Mouse (Mus musculus) retina, postnatal 7 days (tissue): ENCODE results near the gene Hoxd13.

Source experiments
- DNase-seq: peaks from one replicate; pipeline ENCODE4 v3.0.0-alpha.2; 2012; ENCODE audit warnings: low read depth, low spot score

Gene Hoxd13

DNA sequence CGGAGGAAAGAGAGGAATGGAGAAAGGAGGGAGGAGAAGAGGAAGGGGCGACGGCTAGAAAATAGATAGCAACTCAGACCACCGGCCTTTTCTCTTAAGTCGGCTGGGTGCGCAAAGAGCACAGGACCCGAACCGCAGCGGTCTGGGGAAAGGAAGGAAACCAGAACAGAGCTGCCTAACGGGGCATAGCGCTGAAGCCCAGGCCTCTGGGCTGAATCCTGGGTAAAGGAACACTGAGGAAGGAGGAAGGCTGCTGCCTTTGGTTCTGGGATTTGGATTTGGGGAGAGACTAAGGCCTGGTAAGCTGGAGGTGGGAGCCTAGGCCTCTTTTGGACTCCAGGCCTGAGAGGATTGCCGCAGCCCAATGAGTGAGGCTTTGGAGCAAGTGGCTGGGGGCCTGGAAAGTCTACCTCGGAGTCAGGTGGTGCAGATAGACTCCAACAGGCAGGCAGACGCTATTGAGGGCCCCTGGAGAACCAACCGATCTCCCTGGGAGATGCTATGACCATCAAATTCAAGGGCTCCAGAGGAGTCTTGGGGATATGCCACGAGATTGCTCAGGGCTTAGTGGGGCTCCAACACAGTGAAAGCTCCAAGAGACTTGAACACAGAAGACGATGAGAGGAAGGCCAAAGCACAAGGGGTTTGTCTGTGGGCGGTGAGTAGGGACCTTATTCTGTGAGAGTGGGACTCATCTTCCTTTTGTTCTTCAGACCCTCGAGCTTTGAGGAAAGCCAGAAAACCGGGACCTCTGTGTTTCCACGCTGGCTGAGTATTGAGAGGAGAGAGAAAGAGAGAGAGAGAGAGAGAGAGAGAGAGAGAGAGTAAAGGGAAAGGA lies 12.7 kb downstream of the Hoxd13 start:
- DNase-seq = no peak

DNA sequence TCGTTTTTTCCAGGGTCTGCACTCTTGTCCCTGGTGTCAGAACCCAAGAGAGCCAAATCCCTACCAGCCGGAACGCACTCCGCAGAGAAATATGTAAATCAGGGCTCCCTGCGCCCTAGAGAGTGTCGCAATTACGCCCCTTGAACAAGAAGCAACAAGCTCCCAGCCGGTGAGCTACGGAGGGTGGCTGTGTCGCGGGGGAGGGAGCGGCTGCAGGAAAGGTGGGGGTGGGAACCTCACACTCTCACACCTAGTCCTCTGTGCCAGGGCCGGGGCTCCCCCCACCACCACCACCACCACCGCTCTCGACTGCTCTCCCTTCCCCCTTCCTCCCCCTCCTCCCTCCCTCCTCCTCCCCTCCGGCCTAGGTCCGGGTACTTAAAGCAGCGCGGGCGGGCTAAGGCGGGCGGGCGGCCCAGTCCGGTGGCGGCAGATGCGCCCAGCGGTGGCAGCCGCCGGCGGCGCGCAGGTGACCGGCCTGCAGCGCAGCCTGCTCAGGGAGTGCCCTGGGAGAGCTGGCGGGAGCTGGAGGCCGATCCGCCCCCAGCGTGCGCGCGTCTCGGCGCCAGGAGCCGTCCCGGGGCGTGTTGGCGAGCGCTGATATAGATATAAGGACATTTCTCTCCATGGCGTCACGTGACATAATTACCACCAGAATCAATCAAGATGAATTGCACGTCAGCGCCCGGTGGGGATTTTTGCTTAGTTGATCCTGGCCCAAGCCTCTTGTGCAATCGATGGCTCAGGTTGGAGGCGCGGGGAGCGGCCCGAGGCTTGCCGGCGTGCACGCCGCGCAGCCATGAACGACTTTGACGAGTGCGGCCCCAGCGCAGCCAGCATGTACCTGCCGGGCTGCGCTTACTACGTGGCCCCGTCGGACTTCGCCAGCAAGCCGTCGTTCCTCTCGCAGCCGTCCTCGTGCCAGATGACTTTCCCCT lies 13.8 kb downstream of the Hoxd13 start:
- DNase-seq = no peak

GRCm38 (mm10) chr2:74682796-74683195 lies 14.7 kb downstream of the Hoxd13 start:
- DNase-seq = no peak

- no peak for DNase-seq
These were observed 15.4 kb downstream of the Hoxd13 start for GRCm38 (mm10) chr2:74683471-74683951.

GRCm38 (mm10) chr2:74684106-74684505 lies 16.0 kb downstream of the Hoxd13 start:
- no peak for DNase-seq

GRCm38 (mm10) chr2:74685059-74685603 lies 17.0 kb downstream of the Hoxd13 start:
- no peak for DNase-seq

- no peak for DNase-seq
These were observed 18.3 kb downstream of the Hoxd13 start for GRCm38 (mm10) chr2:74686301-74686987.

DNA sequence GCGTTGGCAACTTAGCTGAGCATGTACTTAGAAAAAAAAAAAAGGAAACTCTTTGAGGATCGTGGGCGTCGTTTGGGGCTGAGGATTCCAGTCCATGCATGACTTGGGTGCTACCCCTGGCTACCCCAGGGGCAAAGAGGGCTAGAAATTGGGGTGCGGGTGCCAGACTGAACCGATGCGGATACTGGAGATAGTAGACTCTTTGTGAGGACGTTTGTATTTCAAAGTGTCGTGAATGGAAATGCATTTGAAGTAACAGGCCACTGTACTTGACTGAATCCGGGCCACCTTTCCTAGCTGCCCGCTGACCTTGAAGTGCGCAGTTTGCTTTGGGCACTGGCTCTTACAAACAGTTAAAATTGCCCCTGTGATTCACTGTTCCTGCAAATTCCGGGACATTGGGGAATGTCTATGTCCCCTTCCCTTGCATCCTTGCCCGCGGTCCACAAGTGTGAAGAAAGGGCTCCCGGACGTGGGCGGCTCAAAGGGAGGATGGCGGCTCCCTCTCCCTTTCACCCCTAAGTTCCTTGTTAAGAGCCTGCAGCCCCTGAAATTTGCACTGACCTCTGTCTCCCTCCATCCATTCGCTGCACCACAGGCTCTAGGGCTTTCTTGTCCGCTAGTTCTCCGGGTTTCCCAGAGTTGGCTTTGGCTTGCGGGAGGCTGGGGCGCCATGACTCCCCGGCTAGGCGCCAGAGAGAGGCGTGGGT lies 19.0 kb downstream of the Hoxd13 start:
- DNase-seq = no peak

DNA sequence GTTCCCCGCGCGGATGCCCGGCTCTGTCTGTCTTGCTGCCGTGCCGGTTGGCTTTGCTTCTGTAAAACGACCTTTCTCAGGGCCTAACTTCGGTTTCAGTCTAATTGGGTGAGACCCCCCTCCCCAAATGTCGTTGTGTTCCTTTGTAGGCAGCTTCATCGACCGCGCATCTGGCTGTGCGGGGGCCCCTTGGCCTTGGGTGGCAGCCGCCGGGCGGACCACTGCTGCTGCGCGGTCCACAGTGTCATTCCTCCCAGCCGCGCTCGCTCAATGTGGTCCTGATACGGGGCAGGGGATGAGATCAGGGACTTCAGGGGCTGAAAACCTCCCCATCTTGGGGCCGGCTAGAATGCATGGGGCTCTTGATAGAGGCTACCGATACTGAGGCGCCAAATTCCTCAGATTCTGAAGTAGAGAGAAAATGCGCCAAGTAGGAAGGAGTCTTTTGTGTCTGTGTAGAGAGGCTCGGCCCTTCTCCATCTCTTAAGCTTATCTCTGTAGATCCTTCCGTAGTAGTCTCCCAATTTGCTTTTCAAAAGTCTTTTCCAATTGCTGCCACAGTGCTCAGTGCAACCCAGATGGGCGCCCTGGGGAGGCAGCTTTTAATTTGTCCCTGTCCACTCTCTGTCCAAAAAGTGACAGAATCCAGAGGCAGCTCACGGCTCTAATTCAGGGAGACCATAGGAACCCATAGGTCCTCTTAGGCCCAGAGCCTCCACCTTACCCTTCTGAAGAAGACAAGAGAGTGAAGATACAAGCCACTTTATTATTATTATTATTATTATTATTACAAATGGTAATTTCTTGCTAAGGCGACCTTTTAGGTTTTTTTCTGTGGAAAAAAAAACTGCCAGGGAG lies 19.8 kb downstream of the Hoxd13 start:
- DNase-seq = no peak

GRCm38 (mm10) chr2:74688795-74689573 lies 20.9 kb downstream of the Hoxd13 start:
- no peak for DNase-seq

DNA sequence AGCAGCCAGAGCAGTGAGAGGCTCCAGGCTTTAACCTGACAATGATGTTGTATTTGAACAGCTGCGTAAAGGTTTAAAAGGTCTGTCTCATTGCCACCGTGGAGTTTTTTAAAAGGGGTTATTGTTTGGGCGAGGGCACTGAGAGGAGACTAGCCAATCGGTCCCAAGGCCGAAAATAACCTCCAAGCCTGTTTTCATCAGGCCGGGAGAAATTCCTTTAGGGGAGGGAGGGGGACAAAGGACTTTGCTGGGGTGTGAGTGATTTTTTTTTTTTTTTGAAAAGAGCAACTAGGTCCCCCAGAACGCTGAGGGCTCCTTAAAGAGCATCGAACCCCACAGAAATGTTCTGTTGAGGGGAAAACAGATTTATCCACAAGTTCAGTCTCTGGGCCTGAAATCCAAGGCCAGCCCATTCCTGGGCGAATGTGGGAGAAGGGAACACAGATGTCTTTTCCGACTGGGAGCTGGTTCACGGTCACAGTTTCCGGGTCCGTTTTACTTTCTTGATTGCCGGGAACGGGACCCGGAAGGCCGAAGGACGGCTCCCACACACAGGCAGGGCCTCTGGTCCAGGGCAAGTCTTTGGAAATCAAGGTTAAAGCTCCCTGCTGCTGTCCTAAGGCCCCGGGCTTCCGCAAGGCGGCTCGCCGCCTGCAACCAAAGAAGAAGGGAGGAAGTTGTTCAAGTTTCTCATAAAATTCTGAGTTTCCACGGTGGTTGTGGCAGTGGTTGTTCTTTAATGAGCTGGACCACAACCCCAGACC lies 21.6 kb downstream of the Hoxd13 start:
- DNase-seq = no peak

DNA sequence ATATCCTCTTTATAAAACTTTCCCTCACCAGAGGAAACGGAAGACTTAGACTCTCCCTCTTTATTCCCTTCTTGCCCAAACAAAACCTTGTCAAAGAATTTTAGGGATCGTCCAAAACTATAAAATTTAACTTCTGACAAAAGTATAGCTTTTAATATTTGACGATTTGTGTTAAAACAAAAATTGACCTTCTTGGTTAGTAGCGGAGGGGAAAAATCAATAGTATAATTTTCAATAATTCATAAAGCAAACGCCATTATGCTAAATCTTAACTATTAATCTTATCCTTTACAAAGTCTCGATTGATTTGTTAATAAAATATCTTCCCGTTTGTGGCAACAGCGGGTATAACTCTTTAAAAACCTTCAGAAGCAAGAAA lies 22.2 kb downstream of the Hoxd13 start:
- no peak for DNase-seq

DNA sequence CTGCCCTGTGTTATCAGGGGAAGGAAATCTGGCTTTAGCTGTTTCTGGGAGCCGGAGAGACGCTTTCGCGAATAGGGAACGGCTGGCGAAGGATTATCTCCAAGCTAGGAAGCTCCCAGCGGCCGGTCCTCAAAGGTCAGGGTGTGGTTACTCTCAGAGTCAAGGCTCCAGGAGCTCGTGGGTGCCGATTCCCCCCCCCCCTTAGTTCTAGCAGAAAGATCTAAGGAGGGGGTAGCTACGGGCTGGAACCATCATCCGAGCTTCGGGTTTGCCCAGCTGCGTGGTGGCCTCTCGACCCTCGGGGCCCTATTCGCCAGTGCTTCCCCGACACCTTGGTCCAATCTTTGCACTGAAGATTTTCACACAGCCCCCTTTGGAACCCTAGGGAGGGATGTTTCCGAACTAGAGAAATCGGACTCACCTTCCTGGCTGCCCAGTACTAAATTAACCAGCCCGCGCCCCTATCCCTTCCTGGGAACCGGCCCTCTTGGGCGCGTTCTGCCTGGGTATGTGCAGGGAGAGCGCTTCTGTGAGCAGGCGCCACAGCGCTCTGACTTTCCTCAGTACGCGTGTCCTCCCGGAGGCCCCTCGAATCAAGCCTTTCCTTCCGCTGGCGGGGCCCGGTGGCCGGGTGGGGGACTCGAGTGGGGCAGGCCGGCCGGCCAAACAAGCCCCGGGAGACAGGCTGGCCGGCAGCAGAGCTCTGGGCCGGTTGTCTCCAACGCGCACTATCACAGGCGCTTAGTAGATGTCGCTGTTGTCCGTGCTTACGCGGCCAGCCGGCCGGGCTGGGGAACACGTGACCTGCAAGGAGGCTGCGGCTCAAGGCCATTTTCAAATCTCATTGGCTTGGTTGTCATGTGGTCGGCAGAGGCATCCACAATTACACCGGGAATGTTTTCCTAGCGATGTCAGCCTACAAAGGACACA lies 23.2 kb downstream of the Hoxd13 start, which contains the start of gene Hoxd10:
Gene Hoxd10, plus strand, starts transcription at position 903 of the 930 bp plus-strand sequence.
- DNase-seq = no peak

- no peak for DNase-seq
These were observed 24.1 kb downstream of the Hoxd13 start for GRCm38 (mm10) chr2:74691995-74692807.

DNA sequence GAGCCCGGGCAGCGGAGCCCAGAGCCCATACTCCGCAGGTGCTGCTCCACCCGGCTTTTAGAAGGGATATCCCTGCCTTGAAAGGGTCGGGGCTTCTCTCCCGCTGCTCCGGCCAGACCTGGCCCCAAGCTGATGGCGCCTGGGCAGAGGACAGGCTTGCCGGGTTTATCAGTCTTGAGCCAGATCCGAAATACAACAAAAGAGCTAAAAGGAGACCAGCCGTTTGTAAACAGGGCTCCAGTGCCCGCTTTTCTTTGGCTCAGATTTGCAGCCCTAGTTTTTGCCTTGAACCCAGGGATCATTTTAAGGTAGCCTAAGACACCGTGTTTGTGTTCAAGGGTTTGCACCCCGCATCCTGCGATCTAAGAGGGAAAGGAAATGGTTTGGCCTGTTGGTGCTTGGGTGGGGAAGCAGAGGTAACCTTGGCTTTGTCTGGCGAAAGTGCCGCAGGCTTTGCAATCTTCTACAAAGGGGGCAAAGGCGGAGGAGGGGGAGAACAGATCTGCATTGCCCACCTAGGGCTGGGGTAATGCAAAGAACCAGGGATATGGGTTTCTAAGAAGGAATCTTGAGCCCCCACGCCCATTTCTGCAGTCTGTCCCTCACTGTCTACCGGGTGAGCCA lies 24.8 kb downstream of the Hoxd13 start:
- DNase-seq = no peak

- DNase-seq = no peak
These were observed 25.3 kb downstream of the Hoxd13 start for GRCm38 (mm10) chr2:74693432-74693827.
